Mouse (Mus musculus) MEL (cell line): Measurements from ENCODE around the gene Foxs1. TPM values are rescaled to one million over a fixed set of nuclear protein-coding genes. Genes with fewer than 3 reads are reported as not detected.

Experiments used
- DNase-seq: peaks from one replicate; pipeline ENCODE4 v3.0.0; 2011; ENCODE audit warnings: low read depth, low spot score
- H3K27ac ChIP-seq: 2 replicates; pipeline ENCODE4 v1.5.1; 2012; ENCODE audit warnings: low read depth, mild to moderate bottlenecking, control low read depth, low read length, moderate library complexity; ENCODE audit not compliant: control insufficient read depth
- H3K27me3 ChIP-seq, 2 experiments: fragments of 150-350 bp in 1 of 2; sonication (generic) in 1 of 2; 2 replicates each; pipeline ENCODE4 v1.6.1; 2012; ENCODE audit warnings: low read length in 2 of 2, mild to moderate bottlenecking in 2 of 2, improper control_type of control experiment in 1 of 2, moderate library complexity in 1 of 2; ENCODE audit not compliant: insufficient read depth in 2 of 2, control insufficient read depth in 1 of 2
- H3K36me3 ChIP-seq, 2 experiments: 2 replicates each; pipeline ENCODE4 v1.6.1; 2012 to 2014; ENCODE audit warnings: low read length in 2 of 2, improper control_type of control experiment in 1 of 2, inconsistent platforms in 1 of 2, mild to moderate bottlenecking in 1 of 2; ENCODE audit not compliant: insufficient read depth in 2 of 2, control insufficient read depth in 1 of 2
- H3K4me1 ChIP-seq, 2 experiments: fragments of 150-350 bp in 1 of 2; sonication (generic) in 1 of 2; 2 replicates each; pipeline ENCODE4 v1.6.1; 2012; ENCODE audit warnings: low read length in 2 of 2, improper control_type of control experiment in 1 of 2, mild to moderate bottlenecking in 1 of 2; ENCODE audit not compliant: insufficient read depth in 2 of 2, control insufficient read depth in 1 of 2
- H3K4me3 ChIP-seq, 2 experiments: fragments of 150-350 bp in 1 of 2; sonication (generic) in 1 of 2; 2 replicates each; pipeline ENCODE4 v1.5.1; 2012; ENCODE audit warnings: low read depth in 2 of 2, low read length in 2 of 2, mild to moderate bottlenecking in 2 of 2, moderate library complexity in 2 of 2, control low read depth in 1 of 2, improper control_type of control experiment in 1 of 2; ENCODE audit not compliant: control insufficient read depth in 1 of 2, insufficient read depth in 1 of 2
- H3K79me2 ChIP-seq: 2 replicates; pipeline ENCODE4 v1.6.1; 2012; ENCODE audit warnings: mild to moderate bottlenecking, low read length, moderate library complexity; ENCODE audit not compliant: control insufficient read depth, poor library complexity, insufficient read depth
- H3K9ac ChIP-seq: 2 replicates; pipeline ENCODE4 v1.6.1; 2012; ENCODE audit warnings: low read depth, mild to moderate bottlenecking, control low read depth, low read length, moderate library complexity; ENCODE audit not compliant: control insufficient read depth, poor library complexity, severe bottlenecking
- H3K9me3 ChIP-seq: fragments of 150-350 bp; sonication (generic); replicated peaks from 2 replicates; pipeline ENCODE4 v1.6.1; 2012; ENCODE audit warnings: mild to moderate bottlenecking, low read length, improper control_type of control experiment, moderate library complexity; ENCODE audit not compliant: insufficient read depth
- BHLHE40 ChIP-seq: IDR thresholded peaks from 2 replicates; pipeline ENCODE4 v1.6.1; 2012; ENCODE audit warnings: low read depth, mild to moderate bottlenecking, inconsistent platforms, low read length, improper control_type of control experiment, borderline replicate concordance
- CHD1 ChIP-seq: IDR thresholded peaks from 2 replicates; pipeline ENCODE4 v1.6.1; 2012; ENCODE audit warnings: low read depth, mild to moderate bottlenecking, inconsistent platforms, low read length, improper control_type of control experiment
- CHD2 ChIP-seq: IDR thresholded peaks from 2 replicates; pipeline ENCODE4 v1.6.1; 2011; ENCODE audit warnings: low read length, improper control_type of control experiment
- CTCF ChIP-seq, 3 experiments: IDR thresholded peaks in 2 of 3; conservative IDR thresholded peaks in 1 of 3; 2 replicates each; pipeline ENCODE4 v1.5.1; 2011 to 2012; ENCODE audit warnings: low read length in 3 of 3, low read depth in 2 of 3, mild to moderate bottlenecking in 2 of 3, improper control_type of control experiment in 1 of 3, inconsistent platforms in 1 of 3, mixed read lengths in 1 of 3, moderate library complexity in 1 of 3; ENCODE audit not compliant: control insufficient read depth in 1 of 3, insufficient read depth in 1 of 3, poor library complexity in 1 of 3, severe bottlenecking in 1 of 3
- EP300 ChIP-seq, 2 experiments: IDR thresholded peaks; 2 replicates each; pipeline ENCODE4 v1.6.1; 2011; ENCODE audit warnings: improper control_type of control experiment in 2 of 2, low read length in 2 of 2, low read depth in 1 of 2, mild to moderate bottlenecking in 1 of 2
- ETS1 ChIP-seq: IDR thresholded peaks from 2 replicates; pipeline ENCODE4 v1.6.1; 2012; ENCODE audit warnings: low read depth, mild to moderate bottlenecking, inconsistent platforms, low read length, improper control_type of control experiment, moderate library complexity
- GABPA ChIP-seq: IDR thresholded peaks from 2 replicates; pipeline ENCODE4 v1.6.1; 2012; ENCODE audit warnings: low read depth, mild to moderate bottlenecking, inconsistent platforms, low read length, improper control_type of control experiment, moderate library complexity
- JUND ChIP-seq: IDR thresholded peaks from 2 replicates; pipeline ENCODE4 v1.6.1; 2011; ENCODE audit warnings: low read depth, mild to moderate bottlenecking, improper control_type of control experiment, low read length
- MAFK ChIP-seq: IDR thresholded peaks from 2 replicates; pipeline ENCODE4 v1.6.1; 2011; ENCODE audit warnings: low read depth, mild to moderate bottlenecking, low read length, improper control_type of control experiment, borderline replicate concordance
- MAX ChIP-seq: IDR thresholded peaks from 2 replicates; pipeline ENCODE4 v1.6.1; 2011; ENCODE audit warnings: low read length, improper control_type of control experiment
- MXI1 ChIP-seq: IDR thresholded peaks from 2 replicates; pipeline ENCODE4 v1.6.1; 2011; ENCODE audit warnings: mild to moderate bottlenecking, low read depth, low read length, improper control_type of control experiment
- MYB ChIP-seq: IDR thresholded peaks from 2 replicates; pipeline ENCODE4 v1.6.1; 2011; ENCODE audit warnings: mild to moderate bottlenecking, low read depth, low read length, improper control_type of control experiment
- MYC ChIP-seq: IDR thresholded peaks from 2 replicates; pipeline ENCODE4 v1.6.1; 2011; ENCODE audit warnings: low read depth, mild to moderate bottlenecking, low read length, improper control_type of control experiment, moderate library complexity
- NELFE ChIP-seq: IDR thresholded peaks from 2 replicates; pipeline ENCODE4 v1.6.1; 2011; ENCODE audit warnings: low read depth, low read length, improper control_type of control experiment
- NRF1 ChIP-seq: IDR thresholded peaks from 2 replicates; pipeline ENCODE4 v1.6.1; 2014; ENCODE audit warnings: low read depth, mild to moderate bottlenecking, inconsistent platforms, low read length, improper control_type of control experiment, moderate library complexity; ENCODE audit not compliant: poor library complexity, insufficient read depth, severe bottlenecking
- RAD21 ChIP-seq: IDR thresholded peaks from 2 replicates; pipeline ENCODE4 v1.6.1; 2011; ENCODE audit warnings: mild to moderate bottlenecking, low read depth, low read length, improper control_type of control experiment
- RCOR1 ChIP-seq: IDR thresholded peaks from 2 replicates; pipeline ENCODE4 v1.6.1; 2012; ENCODE audit warnings: low read depth, mild to moderate bottlenecking, inconsistent platforms, low read length, improper control_type of control experiment
- SIN3A ChIP-seq: IDR thresholded peaks from 2 replicates; pipeline ENCODE4 v1.6.1; 2012; ENCODE audit warnings: low read length, improper control_type of control experiment, inconsistent platforms
- SMC3 ChIP-seq: IDR thresholded peaks from 2 replicates; pipeline ENCODE4 v1.6.1; 2011; ENCODE audit warnings: low read depth, low read length, improper control_type of control experiment
- TAL1 ChIP-seq: IDR thresholded peaks from 2 replicates; pipeline ENCODE4 v1.6.1; 2012; ENCODE audit warnings: mild to moderate bottlenecking, inconsistent platforms, low read length, moderate library complexity, mixed read lengths
- TBP ChIP-seq: IDR thresholded peaks from 2 replicates; pipeline ENCODE4 v1.8.0; 2011; ENCODE audit warnings: low read depth, low read length, improper control_type of control experiment
- TCF12 ChIP-seq: IDR thresholded peaks from 2 replicates; pipeline ENCODE4 v1.6.1; 2014; ENCODE audit warnings: low read depth, mild to moderate bottlenecking, inconsistent platforms, low read length, improper control_type of control experiment, moderate library complexity
- UBTF ChIP-seq: IDR thresholded peaks from 2 replicates; pipeline ENCODE4 v1.6.1; 2012; ENCODE audit warnings: low read depth, mild to moderate bottlenecking, inconsistent platforms, low read length, improper control_type of control experiment, moderate library complexity, borderline replicate concordance; ENCODE audit not compliant: insufficient read depth
- USF2 ChIP-seq, 2 experiments: IDR thresholded peaks; 2 replicates each; pipeline ENCODE4 v1.6.1; 2011 to 2012; ENCODE audit warnings: improper control_type of control experiment in 2 of 2, low read length in 2 of 2, borderline replicate concordance in 1 of 2, inconsistent platforms in 1 of 2, low read depth in 1 of 2, mild to moderate bottlenecking in 1 of 2; ENCODE audit not compliant: insufficient read depth in 1 of 2
- ZC3H11A ChIP-seq: IDR thresholded peaks from 2 replicates; pipeline ENCODE4 v1.6.1; 2012; ENCODE audit warnings: low read depth, mild to moderate bottlenecking, inconsistent platforms, low read length, improper control_type of control experiment
- ZKSCAN1 ChIP-seq: IDR thresholded peaks from 2 replicates; pipeline ENCODE4 v1.6.1; 2012; ENCODE audit warnings: low read depth, mild to moderate bottlenecking, inconsistent platforms, low read length, improper control_type of control experiment, moderate library complexity
- ZNF384 ChIP-seq: IDR thresholded peaks from 2 replicates; pipeline ENCODE4 v1.6.1; 2012; ENCODE audit warnings: low read depth, mild to moderate bottlenecking, inconsistent platforms, low read length, improper control_type of control experiment
- polyA plus RNA-seq, 2 experiments: library from polyadenylated mRNA; stranded (reverse) in 1 of 2; unstranded in 1 of 2; fragments of >175 nt in 1 of 2; fragments of >200 nt in 1 of 2; gene quantifications; 2 replicates each; pipeline versions ENCODE4 v1.2.1 to v1.2.4; 2012; ENCODE audit warnings: low replicate concordance in 2 of 2, low read depth in 1 of 2; ENCODE audit not compliant: insufficient read length in 2 of 2, insufficient read depth in 1 of 2, missing spikeins in 1 of 2
- total RNA-seq: library from RNA; depleted of rRNA; stranded (reverse); fragments of 300-350 nt; gene quantifications from 2 replicates; pipeline ENCODE4 v1.2.3, GENCODE M21; 2012

The Foxs1 gene
- total and polyA plus RNA-seq, 3 experiments, result not detected

- H3K27ac ChIP-seq, result no peak overlapping the region
- no peaks in the 10 kb centered on the region for H3K79me2 ChIP-seq
- H3K9ac ChIP-seq, result no peak overlapping the region
- no peaks in the 10 kb centered on the region for H3K36me3 ChIP-seq
- no peaks in the 10 kb centered on the region for H3K9me3 ChIP-seq
- peaks cover 7 to 19% of the 10 kb centered on the region in 2 experiments for H3K27me3 ChIP-seq
- DNase-seq, result no peak
- no peaks in the 10 kb centered on the region for H3K4me1 ChIP-seq
- no peak overlapping the region for H3K4me3 ChIP-seq
- TF ChIP-seq BHLHE40, result no peak
- TF ChIP-seq RAD21, result no peak
- TF ChIP-seq ZC3H11A, result no peak
- TF ChIP-seq UBTF, result no peak
- TF ChIP-seq CHD1, result no peak
- TF ChIP-seq GABPA, result no peak
- TF ChIP-seq MAX, result no peak
- no peak for TF ChIP-seq MYB
- TF ChIP-seq ETS1, result no peak
- no peak for TF ChIP-seq NELFE
- TF ChIP-seq MAFK, result no peak
- TF ChIP-seq NRF1, result no peak
Observed at GRCm38 (mm10) chr2:152941106-152941505, 8.1 kb upstream of the Foxs1 start.

DNA sequence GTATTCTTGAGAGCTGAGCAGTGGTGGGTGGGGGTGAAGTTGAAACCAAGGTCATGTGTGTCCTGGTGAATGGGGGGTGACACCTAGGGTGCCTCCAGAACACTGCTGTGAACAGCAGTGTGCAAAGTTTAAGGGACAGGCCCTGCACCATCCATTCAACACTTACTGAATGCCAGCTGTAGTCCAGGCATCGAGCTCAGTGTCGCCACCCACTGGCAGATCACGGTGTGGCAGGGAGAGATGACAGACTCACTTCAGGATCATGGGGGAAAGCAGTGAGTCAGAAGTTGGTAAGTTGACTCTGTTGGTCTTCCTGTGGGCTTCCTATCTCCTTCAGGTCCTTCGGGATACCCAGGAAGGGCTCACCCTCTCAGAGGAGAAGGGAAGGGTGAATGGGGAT, 6.8 kb upstream of the Foxs1 start:
- TF ChIP-seq SMC3, result peak; percentile 79
- TF ChIP-seq BHLHE40, result 0 out of 2 replicates have a peak, but pooled peaks have one; percentile 17
- peak; percentile 35 for TF ChIP-seq RAD21
- TF ChIP-seq ZC3H11A, result peak; percentile 35
- TF ChIP-seq MYC, result no peak
- peak; percentile 81 to 99 (median 90) for TF ChIP-seq CTCF (IDR thresholded peaks at IDR 0.05 in 2 of 3, conservative IDR thresholded peaks at IDR 0.05 in 1 of 3; ENCODE audit: control insufficient read depth in 1 of 3, insufficient read depth in 1 of 3, low read depth in 2 of 3, low read length in 3 of 3, poor library complexity in 1 of 3, severe bottlenecking in 1 of 3)
- no peak overlapping the region for H3K4me3 ChIP-seq
- no peaks in the 10 kb centered on the region for H3K36me3 ChIP-seq
- H3K4me1 ChIP-seq, result no peaks in the 10 kb centered on the region
- peak; percentile 62 for DNase-seq
- H3K9ac ChIP-seq, result no peak overlapping the region
- peaks cover 14 to 24% of the 10 kb centered on the region in 2 experiments for H3K27me3 ChIP-seq
- no peaks in the 10 kb centered on the region for H3K9me3 ChIP-seq
- H3K27ac ChIP-seq, result no peak overlapping the region
- H3K79me2 ChIP-seq, result no peaks in the 10 kb centered on the region

- no peak overlapping the region for H3K4me3 ChIP-seq
- DNase-seq, result peak; percentile 65
- no peak for TF ChIP-seq TCF12
- no peak for TF ChIP-seq USF2 (IDR thresholded peaks at IDR 0.05; ENCODE audit: borderline replicate concordance in 1 of 2, insufficient read depth in 1 of 2, low read depth in 1 of 2, low read length in 2 of 2)
- no peak for TF ChIP-seq MYB
- TF ChIP-seq CHD2, result no peak
- no peak for TF ChIP-seq SIN3A
- TF ChIP-seq ZC3H11A, result peak; percentile 50
- no peak for TF ChIP-seq TAL1
- TF ChIP-seq EP300 (IDR thresholded peaks at IDR 0.05; ENCODE audit: low read depth in 1 of 2, low read length in 2 of 2), result no peak
- no peak for TF ChIP-seq ETS1
- TF ChIP-seq TBP, result no peak
- no peak for TF ChIP-seq ZNF384
- no peak for TF ChIP-seq ZKSCAN1
- no peak for TF ChIP-seq MXI1
- no peak for TF ChIP-seq JUND
- no peak for TF ChIP-seq RCOR1
- TF ChIP-seq NRF1, result no peak
Observed at GRCm38 (mm10) chr2:152933614-152934013, 606 bp upstream of the Foxs1 start.

More at GRCm38 (mm10) chr2:152933614-152934013, 606 bp upstream of the Foxs1 start:
- Histone ChIP-seq H3K27me3 (peaks cover 16 to 17% of the 10 kb centered on the region in 2 experiments), H3K79me2 (no peaks in the 10 kb centered on the region), H3K9ac (no peak overlapping the region), H3K27ac (no peak overlapping the region), H3K9me3 (no peaks in the 10 kb centered on the region), H3K36me3 (no peaks in the 10 kb centered on the region), H3K4me1 (no peaks in the 10 kb centered on the region)
